Mouse (Mus musculus) MEL (cell line): ENCODE measurements around the gene Trappc6a. TPM values are rescaled to one million over a fixed set of nuclear protein-coding genes. Genes with fewer than 3 reads are reported as not detected.

Experiments
- DNase-seq: peaks from one replicate; pipeline ENCODE4 v3.0.0; 2011; ENCODE audit warnings: low read depth, low spot score
- H3K27ac ChIP-seq: 2 replicates; pipeline ENCODE4 v1.5.1; 2012; ENCODE audit warnings: low read depth, mild to moderate bottlenecking, control low read depth, low read length, moderate library complexity; ENCODE audit not compliant: control insufficient read depth
- H3K27me3 ChIP-seq, 2 experiments: fragments of 150-350 bp in 1 of 2; sonication (generic) in 1 of 2; 2 replicates each; pipeline ENCODE4 v1.6.1; 2012; ENCODE audit warnings: low read length in 2 of 2, mild to moderate bottlenecking in 2 of 2, improper control_type of control experiment in 1 of 2, moderate library complexity in 1 of 2; ENCODE audit not compliant: insufficient read depth in 2 of 2, control insufficient read depth in 1 of 2
- H3K36me3 ChIP-seq, 2 experiments: 2 replicates each; pipeline ENCODE4 v1.6.1; 2012 to 2014; ENCODE audit warnings: low read length in 2 of 2, improper control_type of control experiment in 1 of 2, inconsistent platforms in 1 of 2, mild to moderate bottlenecking in 1 of 2; ENCODE audit not compliant: insufficient read depth in 2 of 2, control insufficient read depth in 1 of 2
- H3K4me1 ChIP-seq, 2 experiments: fragments of 150-350 bp in 1 of 2; sonication (generic) in 1 of 2; 2 replicates each; pipeline ENCODE4 v1.6.1; 2012; ENCODE audit warnings: low read length in 2 of 2, improper control_type of control experiment in 1 of 2, mild to moderate bottlenecking in 1 of 2; ENCODE audit not compliant: insufficient read depth in 2 of 2, control insufficient read depth in 1 of 2
- H3K4me3 ChIP-seq, 2 experiments: fragments of 150-350 bp in 1 of 2; sonication (generic) in 1 of 2; 2 replicates each; pipeline ENCODE4 v1.5.1; 2012; ENCODE audit warnings: low read depth in 2 of 2, low read length in 2 of 2, mild to moderate bottlenecking in 2 of 2, moderate library complexity in 2 of 2, control low read depth in 1 of 2, improper control_type of control experiment in 1 of 2; ENCODE audit not compliant: control insufficient read depth in 1 of 2, insufficient read depth in 1 of 2
- H3K79me2 ChIP-seq: 2 replicates; pipeline ENCODE4 v1.6.1; 2012; ENCODE audit warnings: mild to moderate bottlenecking, low read length, moderate library complexity; ENCODE audit not compliant: control insufficient read depth, poor library complexity, insufficient read depth
- H3K9ac ChIP-seq: 2 replicates; pipeline ENCODE4 v1.6.1; 2012; ENCODE audit warnings: low read depth, mild to moderate bottlenecking, control low read depth, low read length, moderate library complexity; ENCODE audit not compliant: control insufficient read depth, poor library complexity, severe bottlenecking
- H3K9me3 ChIP-seq: fragments of 150-350 bp; sonication (generic); replicated peaks from 2 replicates; pipeline ENCODE4 v1.6.1; 2012; ENCODE audit warnings: mild to moderate bottlenecking, low read length, improper control_type of control experiment, moderate library complexity; ENCODE audit not compliant: insufficient read depth
- CHD1 ChIP-seq: IDR thresholded peaks from 2 replicates; pipeline ENCODE4 v1.6.1; 2012; ENCODE audit warnings: low read depth, mild to moderate bottlenecking, inconsistent platforms, low read length, improper control_type of control experiment
- CHD2 ChIP-seq: IDR thresholded peaks from 2 replicates; pipeline ENCODE4 v1.6.1; 2011; ENCODE audit warnings: low read length, improper control_type of control experiment
- CTCF ChIP-seq, 3 experiments: IDR thresholded peaks in 2 of 3; conservative IDR thresholded peaks in 1 of 3; 2 replicates each; pipeline ENCODE4 v1.5.1; 2011 to 2012; ENCODE audit warnings: low read length in 3 of 3, low read depth in 2 of 3, mild to moderate bottlenecking in 2 of 3, improper control_type of control experiment in 1 of 3, inconsistent platforms in 1 of 3, mixed read lengths in 1 of 3, moderate library complexity in 1 of 3; ENCODE audit not compliant: control insufficient read depth in 1 of 3, insufficient read depth in 1 of 3, poor library complexity in 1 of 3, severe bottlenecking in 1 of 3
- E2F4 ChIP-seq: IDR thresholded peaks from 2 replicates; pipeline ENCODE4 v1.6.1; 2011; ENCODE audit warnings: low read depth, low read length, improper control_type of control experiment, borderline replicate concordance
- ELF1 ChIP-seq: IDR thresholded peaks from 2 replicates; pipeline ENCODE4 v1.6.1; 2014; ENCODE audit warnings: low read depth, mild to moderate bottlenecking, inconsistent platforms, low read length, improper control_type of control experiment, moderate library complexity
- EP300 ChIP-seq, 2 experiments: IDR thresholded peaks; 2 replicates each; pipeline ENCODE4 v1.6.1; 2011; ENCODE audit warnings: improper control_type of control experiment in 2 of 2, low read length in 2 of 2, low read depth in 1 of 2, mild to moderate bottlenecking in 1 of 2
- ETS1 ChIP-seq: IDR thresholded peaks from 2 replicates; pipeline ENCODE4 v1.6.1; 2012; ENCODE audit warnings: low read depth, mild to moderate bottlenecking, inconsistent platforms, low read length, improper control_type of control experiment, moderate library complexity
- GATA1 ChIP-seq: IDR thresholded peaks from 2 replicates; pipeline ENCODE4 v1.6.1; 2011; ENCODE audit warnings: low read depth, low read length, improper control_type of control experiment
- JUND ChIP-seq: IDR thresholded peaks from 2 replicates; pipeline ENCODE4 v1.6.1; 2011; ENCODE audit warnings: low read depth, mild to moderate bottlenecking, improper control_type of control experiment, low read length
- MAFK ChIP-seq: IDR thresholded peaks from 2 replicates; pipeline ENCODE4 v1.6.1; 2011; ENCODE audit warnings: low read depth, mild to moderate bottlenecking, low read length, improper control_type of control experiment, borderline replicate concordance
- MAX ChIP-seq: IDR thresholded peaks from 2 replicates; pipeline ENCODE4 v1.6.1; 2011; ENCODE audit warnings: low read length, improper control_type of control experiment
- MEF2A ChIP-seq: IDR thresholded peaks from 2 replicates; pipeline ENCODE4 v1.6.1; 2014; ENCODE audit warnings: low read depth, mild to moderate bottlenecking, inconsistent platforms, low read length, improper control_type of control experiment; ENCODE audit not compliant: poor library complexity, insufficient replicate concordance, severe bottlenecking; ENCODE audit errors: extremely low read depth
- MXI1 ChIP-seq: IDR thresholded peaks from 2 replicates; pipeline ENCODE4 v1.6.1; 2011; ENCODE audit warnings: mild to moderate bottlenecking, low read depth, low read length, improper control_type of control experiment
- MYC ChIP-seq: IDR thresholded peaks from 2 replicates; pipeline ENCODE4 v1.6.1; 2011; ENCODE audit warnings: low read depth, mild to moderate bottlenecking, low read length, improper control_type of control experiment, moderate library complexity
- NRF1 ChIP-seq: IDR thresholded peaks from 2 replicates; pipeline ENCODE4 v1.6.1; 2014; ENCODE audit warnings: low read depth, mild to moderate bottlenecking, inconsistent platforms, low read length, improper control_type of control experiment, moderate library complexity; ENCODE audit not compliant: poor library complexity, insufficient read depth, severe bottlenecking
- POLR2A ChIP-seq, 2 experiments: IDR thresholded peaks; 2 replicates each; pipeline ENCODE4 v1.6.1; 2011 to 2012; ENCODE audit warnings: low read length in 2 of 2, mild to moderate bottlenecking in 2 of 2, control low read depth in 1 of 2, improper control_type of control experiment in 1 of 2, low read depth in 1 of 2, moderate library complexity in 1 of 2; ENCODE audit not compliant: control insufficient read depth in 1 of 2, insufficient read depth in 1 of 2, poor library complexity in 1 of 2
- POLR2AphosphoS2 ChIP-seq: IDR thresholded peaks from 2 replicates; pipeline ENCODE4 v1.6.1; 2011; ENCODE audit warnings: low read length, improper control_type of control experiment
- RCOR1 ChIP-seq: IDR thresholded peaks from 2 replicates; pipeline ENCODE4 v1.6.1; 2012; ENCODE audit warnings: low read depth, mild to moderate bottlenecking, inconsistent platforms, low read length, improper control_type of control experiment
- SIN3A ChIP-seq: IDR thresholded peaks from 2 replicates; pipeline ENCODE4 v1.6.1; 2012; ENCODE audit warnings: low read length, improper control_type of control experiment, inconsistent platforms
- SMC3 ChIP-seq: IDR thresholded peaks from 2 replicates; pipeline ENCODE4 v1.6.1; 2011; ENCODE audit warnings: low read depth, low read length, improper control_type of control experiment
- TAL1 ChIP-seq: IDR thresholded peaks from 2 replicates; pipeline ENCODE4 v1.6.1; 2012; ENCODE audit warnings: mild to moderate bottlenecking, inconsistent platforms, low read length, moderate library complexity, mixed read lengths
- TBP ChIP-seq: IDR thresholded peaks from 2 replicates; pipeline ENCODE4 v1.8.0; 2011; ENCODE audit warnings: low read depth, low read length, improper control_type of control experiment
- TCF12 ChIP-seq: IDR thresholded peaks from 2 replicates; pipeline ENCODE4 v1.6.1; 2014; ENCODE audit warnings: low read depth, mild to moderate bottlenecking, inconsistent platforms, low read length, improper control_type of control experiment, moderate library complexity
- UBTF ChIP-seq: IDR thresholded peaks from 2 replicates; pipeline ENCODE4 v1.6.1; 2012; ENCODE audit warnings: low read depth, mild to moderate bottlenecking, inconsistent platforms, low read length, improper control_type of control experiment, moderate library complexity, borderline replicate concordance; ENCODE audit not compliant: insufficient read depth
- USF1 ChIP-seq: IDR thresholded peaks from 2 replicates; pipeline ENCODE4 v1.6.1; 2014; ENCODE audit warnings: low read depth, mild to moderate bottlenecking, inconsistent platforms, low read length, improper control_type of control experiment, moderate library complexity
- ZC3H11A ChIP-seq: IDR thresholded peaks from 2 replicates; pipeline ENCODE4 v1.6.1; 2012; ENCODE audit warnings: low read depth, mild to moderate bottlenecking, inconsistent platforms, low read length, improper control_type of control experiment
- ZMIZ1 ChIP-seq: IDR thresholded peaks from 2 replicates; pipeline ENCODE4 v1.6.1; 2012; ENCODE audit warnings: low read depth, mild to moderate bottlenecking, inconsistent platforms, low read length, improper control_type of control experiment, moderate library complexity
- polyA plus RNA-seq, 2 experiments: library from polyadenylated mRNA; stranded (reverse) in 1 of 2; unstranded in 1 of 2; fragments of >175 nt in 1 of 2; fragments of >200 nt in 1 of 2; gene quantifications; 2 replicates each; pipeline versions ENCODE4 v1.2.1 to v1.2.4; 2012; ENCODE audit warnings: low replicate concordance in 2 of 2, low read depth in 1 of 2; ENCODE audit not compliant: insufficient read length in 2 of 2, insufficient read depth in 1 of 2, missing spikeins in 1 of 2
- total RNA-seq: library from RNA; depleted of rRNA; stranded (reverse); fragments of 300-350 nt; gene quantifications from 2 replicates; pipeline ENCODE4 v1.2.3, GENCODE M21; 2012

Gene Trappc6a
- total and polyA plus RNA-seq, 3 experiments, result 82.8 to 88.2 TPM; not detected in 1

DNA sequence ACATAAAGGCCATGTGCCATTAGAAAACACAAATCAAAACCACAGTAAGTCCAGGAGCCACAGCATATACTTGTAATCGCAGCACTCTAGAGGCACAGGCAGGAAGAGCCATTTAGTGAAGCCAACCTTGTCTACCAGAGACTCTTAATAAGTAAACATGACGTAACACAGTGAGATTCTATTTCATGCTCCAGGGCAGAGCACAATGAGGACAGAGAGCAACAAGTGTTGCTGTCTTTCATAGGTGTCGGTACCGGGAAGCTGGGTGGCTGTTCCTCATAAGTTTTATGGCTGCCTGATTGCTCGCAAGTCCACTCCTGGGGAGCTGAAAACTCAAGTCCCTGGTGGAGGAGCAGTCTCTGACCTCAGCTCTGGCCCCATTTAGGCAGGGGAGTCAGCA, 43.4 kb downstream of the Trappc6a start:
- H3K36me3 ChIP-seq, result peaks cover 0 to 5% of the 10 kb centered on the region in 2 experiments; a peak in 1 of 4 replicates
- TF ChIP-seq RCOR1 (no peak), MXI1 (no peak), NRF1 (no peak), TBP (no peak), ELF1 (no peak), CHD1 (no peak), CHD2 (no peak), UBTF (no peak), POLR2AphosphoS2 (no peak), ETS1 (no peak), TCF12 (no peak), ZC3H11A (no peak), SIN3A (no peak), MYC (no peak), ZMIZ1 (no peak), E2F4 (no peak), POLR2A (IDR thresholded peaks at IDR 0.05; ENCODE audit: control insufficient read depth in 1 of 2, insufficient read depth in 1 of 2, low read depth in 1 of 2, low read length in 2 of 2, poor library complexity in 1 of 2) (no peak), USF1 (no peak)

DNA sequence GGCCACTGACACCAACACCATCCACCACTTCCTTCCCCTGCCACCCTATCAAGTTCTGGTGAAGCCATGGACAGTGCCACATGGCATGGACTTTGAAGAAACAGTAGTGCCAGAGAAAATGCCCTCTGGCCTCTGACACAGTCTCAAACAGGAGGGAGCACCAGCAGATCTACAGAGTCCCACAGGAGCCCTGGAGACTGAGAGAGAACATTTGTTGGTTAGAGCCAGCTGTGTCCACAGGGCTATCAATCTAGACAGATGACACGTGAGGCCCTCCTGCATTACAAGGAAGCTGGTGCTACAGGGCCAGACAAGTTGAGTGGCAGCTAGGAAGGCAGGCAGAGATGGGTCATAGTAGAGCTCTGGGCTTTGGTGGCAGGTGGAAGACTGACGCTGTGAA, 44.2 kb downstream of the Trappc6a start:
- no peaks in the 10 kb centered on the region for H3K9me3 ChIP-seq
- peaks cover 0 to 5% of the 10 kb centered on the region in 2 experiments; a peak in 1 of 4 replicates for H3K36me3 ChIP-seq
- no peak overlapping the region for H3K9ac ChIP-seq
- no peak overlapping the region for H3K27ac ChIP-seq
- DNase-seq, result no peak
- peaks cover 44% of the 10 kb centered on the region for H3K79me2 ChIP-seq
- no peaks in the 10 kb centered on the region for H3K4me1 ChIP-seq
- H3K27me3 ChIP-seq, result no peaks in the 10 kb centered on the region
- H3K4me3 ChIP-seq, result no peak overlapping the region
- no peak for TF ChIP-seq TBP
- TF ChIP-seq CTCF (IDR thresholded peaks at IDR 0.05 in 2 of 3, conservative IDR thresholded peaks at IDR 0.05 in 1 of 3; ENCODE audit: control insufficient read depth in 1 of 3, insufficient read depth in 1 of 3, low read depth in 2 of 3, low read length in 3 of 3, poor library complexity in 1 of 3, severe bottlenecking in 1 of 3), result no peak
- no peak for TF ChIP-seq RCOR1
- TF ChIP-seq MYC, result no peak
- TF ChIP-seq MXI1, result no peak
- no peak for TF ChIP-seq MAX
- TF ChIP-seq TAL1, result no peak
- TF ChIP-seq MEF2A, result no peak
- no peak for TF ChIP-seq EP300 (IDR thresholded peaks at IDR 0.05; ENCODE audit: low read depth in 1 of 2, low read length in 2 of 2)
- TF ChIP-seq CHD2, result no peak
- no peak for TF ChIP-seq NRF1
- no peak for TF ChIP-seq JUND
- no peak for TF ChIP-seq ZMIZ1
- no peak for TF ChIP-seq E2F4
- TF ChIP-seq MAFK, result no peak
- no peak for TF ChIP-seq SMC3
- no peak for TF ChIP-seq GATA1
- TF ChIP-seq TCF12, result no peak
- TF ChIP-seq, all 39 proteins: peak for 0

More for the DNA sequence above, 43.4 kb downstream of the Trappc6a start:
- no peak overlapping the region for H3K9ac ChIP-seq
- no peaks in the 10 kb centered on the region for H3K9me3 ChIP-seq
- H3K27ac ChIP-seq, result no peak overlapping the region
- no peaks in the 10 kb centered on the region for H3K4me1 ChIP-seq
- no peak for DNase-seq
- H3K27me3 ChIP-seq, result no peaks in the 10 kb centered on the region
- H3K4me3 ChIP-seq, result no peak overlapping the region
- peaks cover 41% of the 10 kb centered on the region for H3K79me2 ChIP-seq
